Mouse (Mus musculus): ENCODE results near the gene Otud4. TPM values are rescaled to one million over a fixed set of nuclear protein-coding genes. Genes with fewer than 3 reads are reported as not detected.

The Otud4 gene
- polyA plus RNA-seq, 1 experiment from 2014 or later = 8.0 TPM

GRCm38 (mm10) chr8:79712676-79713075, 73.3 kb downstream of the Otud4 start:
- Histone ChIP-seq H3K4me1 (ENCODE audit: insufficient read depth, low read depth, low read length) (no peaks in the 10 kb centered on the region), H3K9ac (replicated peaks; ENCODE audit: low read depth) (no peak overlapping the region), H3K9me3 (ENCODE audit: low read length) (no peaks in the 10 kb centered on the region), H3K27ac (ENCODE audit: low read length) (no peak overlapping the region), H3K4me2 (replicated peaks; ENCODE audit: low read depth, low read length) (peak overlapping the region; percentile 76; the same call in 1 of the 2 replicates), H3K27me3 (replicated peaks; ENCODE audit: insufficient read depth, low read length) (no peaks in the 10 kb centered on the region), H3K4me3 (ENCODE audit: low read depth, low read length) (no peak overlapping the region), H3K36me3 (ENCODE audit: insufficient read depth, low read length) (peaks cover 3% of the 10 kb centered on the region; the same call in 1 of the 2 replicates)
- DNase-seq (ENCODE audit: low spot score) (no peak), ATAC-seq (no peak)
- no peak for TF ChIP-seq CTCF (IDR thresholded peaks at IDR 0.05)
- no peak for TF ChIP-seq EP300 (IDR thresholded peaks at IDR 0.05)
- WGBS = 41% methylated on average over 4 of the region's 6 CpGs

DNA sequence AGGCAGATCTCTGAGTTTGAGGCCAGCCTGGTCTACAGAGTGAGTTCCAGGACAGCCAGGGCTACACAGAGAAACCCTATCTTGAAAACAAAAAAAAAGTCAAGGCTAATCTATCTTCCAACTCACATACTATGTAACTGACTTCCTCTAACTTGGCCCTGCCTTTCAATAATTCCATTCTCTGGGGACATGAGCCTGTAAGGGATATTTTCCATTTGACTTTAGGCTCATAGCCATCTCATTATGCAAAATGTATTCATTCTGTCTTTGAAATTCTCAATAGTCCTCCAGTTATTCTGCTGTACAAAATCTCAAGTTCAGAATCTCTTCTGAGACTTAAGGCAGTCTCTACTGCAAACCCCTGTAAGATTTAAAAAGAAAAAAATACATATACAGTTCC, 82.1 kb downstream of the Otud4 start:
- Histone ChIP-seq H3K4me2 (replicated peaks; ENCODE audit: low read depth, low read length) (no peak overlapping the region), H3K4me1 (ENCODE audit: insufficient read depth, low read depth, low read length) (no peaks in the 10 kb centered on the region; the same call in 1 of the 2 replicates), H3K4me3 (ENCODE audit: low read depth, low read length) (no peak overlapping the region), H3K27me3 (replicated peaks; ENCODE audit: insufficient read depth, low read length) (no peaks in the 10 kb centered on the region), H3K36me3 (ENCODE audit: insufficient read depth, low read length) (peaks cover 11% of the 10 kb centered on the region; the same call in 1 of the 2 replicates), H3K9ac (replicated peaks; ENCODE audit: low read depth) (no peak overlapping the region), H3K27ac (ENCODE audit: low read length) (no peak overlapping the region), H3K9me3 (ENCODE audit: low read length) (no peaks in the 10 kb centered on the region)
- DNase-seq (ENCODE audit: low spot score) (no peak), ATAC-seq (no peak)
- no peak for TF ChIP-seq EP300 (IDR thresholded peaks at IDR 0.05)
- TF ChIP-seq CTCF (IDR thresholded peaks at IDR 0.05) = no peak

DNA sequence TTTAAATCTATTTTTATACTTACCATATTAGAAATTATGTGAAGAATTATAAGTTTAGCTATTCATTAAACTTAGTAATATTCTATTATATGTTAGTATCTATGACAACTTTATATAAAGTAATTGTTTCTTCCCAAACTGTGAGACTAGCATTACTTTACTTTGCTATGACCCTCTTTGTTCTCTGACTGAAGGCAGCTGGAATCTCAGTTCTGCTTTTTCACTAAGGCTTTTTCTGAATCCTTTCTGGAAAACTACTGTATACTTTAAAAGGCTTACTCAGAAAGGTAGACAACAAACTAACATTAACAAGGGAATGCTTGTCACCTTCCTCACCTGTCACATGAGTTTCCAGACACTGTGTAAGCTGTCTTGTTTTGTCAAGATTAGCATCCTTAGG, 83.9 kb downstream of the Otud4 start:
- TF ChIP-seq CTCF (IDR thresholded peaks at IDR 0.05) (no peak), EP300 (IDR thresholded peaks at IDR 0.05) (no peak)
- no peak overlapping the region for H3K4me3 ChIP-seq (ENCODE audit: low read depth, low read length)
- no peak overlapping the region for H3K9ac ChIP-seq (replicated peaks; ENCODE audit: low read depth)
- no peaks in the 10 kb centered on the region for H3K9me3 ChIP-seq (ENCODE audit: low read length)
- no peak overlapping the region for H3K4me2 ChIP-seq (replicated peaks; ENCODE audit: low read depth, low read length)
- no peak overlapping the region for H3K27ac ChIP-seq (ENCODE audit: low read length)
- no peaks in the 10 kb centered on the region; the same call in 1 of the 2 replicates for H3K4me1 ChIP-seq (ENCODE audit: insufficient read depth, low read depth, low read length)
- H3K27me3 ChIP-seq (replicated peaks; ENCODE audit: insufficient read depth, low read length) = no peaks in the 10 kb centered on the region
- ATAC-seq (no peak), DNase-seq (ENCODE audit: low spot score) (no peak)
- peaks cover 8% of the 10 kb centered on the region; the same call in 1 of the 2 replicates for H3K36me3 ChIP-seq (ENCODE audit: insufficient read depth, low read length)

DNA sequence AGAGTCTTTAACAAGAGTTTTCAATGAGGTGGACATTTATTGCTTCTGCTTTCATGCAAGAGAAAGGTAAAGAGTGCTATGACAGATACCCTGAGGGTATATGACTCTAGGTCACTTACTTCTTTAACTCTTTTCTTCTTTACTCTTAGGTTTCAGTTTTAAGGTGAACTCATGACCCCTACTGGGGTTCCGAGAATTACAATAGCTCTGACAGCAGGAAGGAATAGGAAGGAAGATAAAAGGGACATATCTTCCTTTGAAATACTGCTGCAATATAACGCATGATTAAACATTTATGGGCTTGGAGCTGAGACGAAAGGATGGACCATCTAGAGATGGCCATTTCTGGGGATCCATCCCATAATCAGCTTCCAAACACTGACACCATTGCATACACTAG, 85.2 kb downstream of the Otud4 start:
- peaks cover 8% of the 10 kb centered on the region; the same call in 1 of the 2 replicates for H3K36me3 ChIP-seq (ENCODE audit: insufficient read depth, low read length)

More for the DNA sequence above, 85.2 kb downstream of the Otud4 start:
- Histone ChIP-seq H3K9ac (replicated peaks; ENCODE audit: low read depth) (no peak overlapping the region), H3K27ac (ENCODE audit: low read length) (no peak overlapping the region), H3K4me3 (ENCODE audit: low read depth, low read length) (no peak overlapping the region), H3K4me2 (replicated peaks; ENCODE audit: low read depth, low read length) (no peak overlapping the region), H3K9me3 (ENCODE audit: low read length) (no peaks in the 10 kb centered on the region), H3K27me3 (replicated peaks; ENCODE audit: insufficient read depth, low read length) (no peaks in the 10 kb centered on the region), H3K4me1 (ENCODE audit: insufficient read depth, low read depth, low read length) (no peaks in the 10 kb centered on the region; the same call in 1 of the 2 replicates)
- DNase-seq (ENCODE audit: low spot score) (no peak), ATAC-seq (no peak)
- no peak for TF ChIP-seq CTCF (IDR thresholded peaks at IDR 0.05)
- no peak for TF ChIP-seq EP300 (IDR thresholded peaks at IDR 0.05)
- 62% methylated on average over 3 of the region's 3 CpGs for WGBS

Other genes with a start within 250 kb of the Otud4 start
- 23.0 and 25.1 TPM in 2 replicates for gene Smad1, start 240.1 kb upstream of the Otud4 start, polyA plus RNA-seq (2015; fragmentation: Nextera tagmentation; extraction: Ambion mirVana)
- 26.5 and 31.1 TPM in 2 replicates for gene Abce1, start 72.1 kb downstream of the Otud4 start, polyA plus RNA-seq (2015; fragmentation: Nextera tagmentation; extraction: Ambion mirVana)
- gene Anapc10, start 72.2 kb downstream of the Otud4 start, polyA plus RNA-seq (2015; fragmentation: Nextera tagmentation; extraction: Ambion mirVana) = 29.4 and 33.7 TPM in 2 replicates